Mouse (Mus musculus) embryonic fibroblast, embryonic 13.5 days (primary cell): ENCODE results near the gene Ctnna3. TPM values are rescaled to one million over a fixed set of nuclear protein-coding genes. Genes with fewer than 3 reads are reported as not detected.

Source experiments
- H3K27ac ChIP-seq: 2 replicates; pipeline ENCODE4 v1.5.1; 2012; ENCODE audit warnings: low read length, control low read depth, inconsistent platforms; ENCODE audit not compliant: insufficient read depth
- H3K4me1 ChIP-seq: 2 replicates; pipeline ENCODE4 v1.6.1; 2011; ENCODE audit warnings: low read length; ENCODE audit not compliant: control insufficient read depth, insufficient read depth
- H3K4me3 ChIP-seq: 2 replicates; pipeline ENCODE4 v1.5.1; 2011; ENCODE audit warnings: mild to moderate bottlenecking, control low read depth, low read length; ENCODE audit not compliant: insufficient read depth
- CTCF ChIP-seq: IDR thresholded peaks from 2 replicates; pipeline ENCODE4 v1.5.1; 2011; ENCODE audit warnings: mild to moderate bottlenecking, control low read depth, low read length, moderate library complexity, borderline replicate concordance; ENCODE audit not compliant: insufficient read depth
- POLR2A ChIP-seq: IDR thresholded peaks from 2 replicates; pipeline ENCODE4 v1.6.1; 2011; ENCODE audit warnings: low read depth, mild to moderate bottlenecking, control low read depth, low read length, moderate library complexity
- polyA plus RNA-seq: library from polyadenylated mRNA; stranded (reverse); fragments of >200 nt; gene quantifications from 2 replicates; pipeline ENCODE4 v1.2.4, GENCODE M21; 2011; ENCODE audit warnings: low read depth; ENCODE audit not compliant: missing spikeins, insufficient read length

Gene Ctnna3
- polyA plus RNA-seq, 1 experiment, result 0.14 TPM

- Histone ChIP-seq H3K4me1 (no peaks in the 10 kb centered on the region), H3K27ac (no peak overlapping the region), H3K4me3 (no peak overlapping the region)
- TF ChIP-seq POLR2A, result no peak
- TF ChIP-seq CTCF, result no peak
Observed at GRCm38 (mm10) chr10:63786390-63786789, 356.5 kb downstream of the Ctnna3 start.

GRCm38 (mm10) chr10:63803909-63804308 is 374.0 kb downstream of the Ctnna3 start:
- Histone ChIP-seq H3K4me1 (no peaks in the 10 kb centered on the region), H3K4me3 (no peak overlapping the region), H3K27ac (no peak overlapping the region)
- no peak for TF ChIP-seq CTCF
- no peak for TF ChIP-seq POLR2A

GRCm38 (mm10) chr10:63805551-63805950 is 375.7 kb downstream of the Ctnna3 start:
- Histone ChIP-seq H3K4me3 (no peak overlapping the region), H3K27ac (no peak overlapping the region), H3K4me1 (no peaks in the 10 kb centered on the region)
- TF ChIP-seq CTCF (no peak), POLR2A (no peak)

GRCm38 (mm10) chr10:63806254-63806653 is 376.4 kb downstream of the Ctnna3 start:
- no peaks in the 10 kb centered on the region for H3K4me1 ChIP-seq
- H3K4me3 ChIP-seq, result no peak overlapping the region
- TF ChIP-seq POLR2A (no peak), CTCF (no peak)
- no peak overlapping the region for H3K27ac ChIP-seq

- no peak overlapping the region for H3K4me3 ChIP-seq
- no peaks in the 10 kb centered on the region for H3K4me1 ChIP-seq
- H3K27ac ChIP-seq, result no peak overlapping the region
- TF ChIP-seq CTCF, result no peak
- no peak for TF ChIP-seq POLR2A
Observed at GRCm38 (mm10) chr10:63810043-63810617, 380.2 kb downstream of the Ctnna3 start.

- no peak for TF ChIP-seq CTCF
- TF ChIP-seq POLR2A, result no peak
Observed at GRCm38 (mm10) chr10:63839011-63839410, 409.1 kb downstream of the Ctnna3 start.

GRCm38 (mm10) chr10:63851946-63852345 is 422.0 kb downstream of the Ctnna3 start:
- no peak overlapping the region for H3K27ac ChIP-seq
- TF ChIP-seq POLR2A, result no peak
- no peak for TF ChIP-seq CTCF
- H3K4me1 ChIP-seq, result no peaks in the 10 kb centered on the region
- H3K4me3 ChIP-seq, result no peak overlapping the region

More at GRCm38 (mm10) chr10:63839011-63839410, 409.1 kb downstream of the Ctnna3 start:
- Histone ChIP-seq H3K27ac (no peak overlapping the region), H3K4me1 (no peaks in the 10 kb centered on the region), H3K4me3 (no peak overlapping the region)

- no peak for TF ChIP-seq POLR2A
- TF ChIP-seq CTCF, result no peak
- Histone ChIP-seq H3K4me3 (no peak overlapping the region), H3K27ac (no peak overlapping the region), H3K4me1 (no peaks in the 10 kb centered on the region)
Observed at GRCm38 (mm10) chr10:63869123-63869522, 439.2 kb downstream of the Ctnna3 start.

GRCm38 (mm10) chr10:63880462-63880903 is 450.6 kb downstream of the Ctnna3 start:
- TF ChIP-seq CTCF (no peak), POLR2A (no peak)
- Histone ChIP-seq H3K27ac (no peak overlapping the region), H3K4me3 (no peak overlapping the region), H3K4me1 (no peaks in the 10 kb centered on the region)

- H3K27ac ChIP-seq, result no peak overlapping the region
- TF ChIP-seq POLR2A (no peak), CTCF (no peak)
- no peaks in the 10 kb centered on the region for H3K4me1 ChIP-seq
Observed at GRCm38 (mm10) chr10:63886449-63887088, 456.7 kb downstream of the Ctnna3 start.

More at GRCm38 (mm10) chr10:63886449-63887088, 456.7 kb downstream of the Ctnna3 start:
- H3K4me3 ChIP-seq, result no peak overlapping the region
